Mouse (Mus musculus) retina, postnatal 7 days (tissue): ENCODE data around the gene Homer2.

Experiments
- DNase-seq: peaks from one replicate; pipeline ENCODE4 v3.0.0-alpha.2; 2012; ENCODE audit warnings: low read depth, low spot score

The Homer2 gene

DNA sequence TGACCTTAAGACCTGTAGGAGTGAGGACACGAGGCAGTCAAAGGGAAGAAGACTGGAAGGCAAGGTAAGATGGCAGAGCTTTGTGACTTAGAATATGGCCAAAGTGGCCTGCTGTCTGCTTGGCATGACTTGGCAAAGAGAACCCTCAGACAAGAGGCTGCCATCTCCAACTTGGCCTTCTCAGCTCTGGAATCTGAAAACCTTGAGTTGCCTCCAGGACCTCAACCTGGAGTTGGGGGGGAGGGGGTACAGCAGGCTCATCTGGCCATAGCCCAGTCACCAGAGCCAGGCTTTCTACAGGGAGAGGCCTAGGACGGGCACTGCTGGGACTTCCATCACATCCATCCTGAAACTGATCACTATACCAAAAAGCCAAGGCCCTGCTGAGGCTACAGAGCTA lies 55.0 kb downstream of the Homer2 start:
- DNase-seq = no peak

DNA sequence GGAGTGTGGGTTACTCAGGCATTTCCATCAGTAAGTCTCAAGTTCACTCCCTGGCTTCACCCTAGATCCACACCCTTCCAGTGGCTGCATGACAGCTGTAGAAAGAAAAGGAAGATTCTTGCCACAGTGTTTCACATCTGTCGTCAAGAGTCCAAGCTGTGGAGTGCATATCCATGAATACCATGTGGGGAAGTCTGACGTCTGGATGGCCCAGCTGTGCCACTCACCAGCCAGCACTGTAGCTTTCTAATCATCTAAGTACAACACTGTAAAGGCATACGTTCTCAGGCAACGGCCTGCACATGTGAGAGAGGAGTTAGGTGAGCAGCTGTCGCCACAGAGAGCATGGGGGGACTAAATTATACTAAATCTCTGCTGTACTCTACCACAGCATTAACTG lies 56.0 kb downstream of the Homer2 start:
- DNase-seq = no peak

DNA sequence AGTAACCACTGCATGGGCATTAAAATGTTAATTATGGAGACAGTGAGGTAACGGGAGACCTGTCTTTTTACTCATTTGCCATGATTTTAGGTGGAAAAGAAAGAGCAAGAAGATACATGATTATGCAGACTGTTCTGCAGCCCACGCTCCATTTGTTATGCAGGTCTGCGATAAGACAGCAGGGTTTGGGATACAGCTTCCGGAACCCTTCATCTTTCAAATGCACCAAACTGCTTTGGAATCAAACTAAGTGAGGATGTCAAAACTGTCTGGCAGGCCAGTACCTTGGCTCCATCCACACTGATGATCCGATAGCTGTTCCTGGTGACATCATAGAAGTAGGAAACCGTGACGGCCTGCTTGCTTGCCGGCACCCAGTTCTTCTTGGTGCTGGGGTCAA lies 58.1 kb downstream of the Homer2 start:
- no peak for DNase-seq

DNA sequence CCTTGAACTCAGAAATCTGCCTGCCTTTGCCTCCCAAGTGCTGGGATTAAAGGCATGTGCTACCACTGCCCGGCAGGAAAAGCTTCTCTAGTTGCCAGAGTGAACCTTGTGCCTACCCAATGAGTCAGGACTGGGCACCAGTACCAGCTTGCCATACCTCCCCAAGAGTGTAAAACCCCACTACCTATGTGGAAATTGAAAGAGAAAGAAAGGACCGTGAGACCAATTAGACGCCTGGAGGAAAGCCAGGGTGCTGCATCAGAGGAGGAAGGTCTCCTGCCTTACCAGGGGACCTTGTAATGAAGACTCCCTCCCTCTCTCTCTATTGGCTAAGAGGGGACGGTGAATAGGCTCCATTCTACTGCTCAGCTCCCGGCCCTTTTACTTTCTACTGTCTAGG lies 59.4 kb downstream of the Homer2 start:
- DNase-seq = no peak

DNA sequence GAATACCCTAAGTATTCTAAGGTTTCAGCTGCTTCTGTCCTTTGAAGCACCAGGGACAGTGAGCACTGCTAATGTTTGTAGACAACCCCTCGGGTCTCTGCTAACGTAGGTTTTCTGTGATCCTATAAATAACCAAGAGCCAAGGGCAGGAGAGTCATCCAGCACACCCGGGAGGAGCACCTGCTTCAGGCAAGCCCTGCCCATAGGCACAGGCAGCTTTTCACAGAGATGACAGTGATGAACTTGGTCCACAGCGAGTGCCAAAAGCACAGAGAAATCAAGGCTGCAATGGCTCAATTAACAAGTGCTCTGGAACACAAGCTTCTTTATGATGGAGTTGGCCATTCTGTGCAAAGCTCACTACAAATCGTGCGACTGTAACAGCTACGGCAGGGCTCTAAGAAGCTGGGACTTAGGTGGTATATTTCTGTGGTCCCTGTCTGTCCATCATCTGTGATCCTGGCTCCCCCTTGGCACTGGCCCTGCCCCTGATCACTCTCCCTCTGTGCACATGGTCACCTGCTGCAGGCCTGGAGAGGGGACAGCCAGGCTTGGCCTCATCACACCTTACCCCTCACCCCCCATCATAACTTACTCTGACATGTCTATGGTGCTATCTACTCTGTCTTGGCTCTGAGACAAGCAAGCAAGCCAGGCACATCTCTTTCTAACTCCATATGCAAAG lies 62.6 kb downstream of the Homer2 start:
- DNase-seq = no peak

DNA sequence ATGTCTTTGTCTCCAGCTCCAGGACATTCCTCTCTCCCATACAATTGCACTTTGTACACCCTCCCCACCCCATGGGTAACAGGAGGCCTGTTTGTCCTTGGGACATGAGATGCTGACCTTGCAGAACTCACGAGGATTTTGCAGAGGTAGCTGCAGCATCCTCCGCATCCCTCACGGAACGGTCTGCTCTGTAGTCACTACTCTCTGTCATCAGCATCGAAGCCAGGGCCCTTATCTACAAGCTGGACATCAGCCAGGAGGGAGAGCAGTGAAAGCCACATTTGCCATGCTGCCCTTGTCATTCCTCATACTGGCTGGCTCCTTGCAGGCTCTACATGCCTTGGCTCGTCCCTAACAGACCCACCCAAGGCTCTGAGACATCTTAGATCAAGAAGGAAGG lies 66.2 kb downstream of the Homer2 start:
- DNase-seq = no peak

DNA sequence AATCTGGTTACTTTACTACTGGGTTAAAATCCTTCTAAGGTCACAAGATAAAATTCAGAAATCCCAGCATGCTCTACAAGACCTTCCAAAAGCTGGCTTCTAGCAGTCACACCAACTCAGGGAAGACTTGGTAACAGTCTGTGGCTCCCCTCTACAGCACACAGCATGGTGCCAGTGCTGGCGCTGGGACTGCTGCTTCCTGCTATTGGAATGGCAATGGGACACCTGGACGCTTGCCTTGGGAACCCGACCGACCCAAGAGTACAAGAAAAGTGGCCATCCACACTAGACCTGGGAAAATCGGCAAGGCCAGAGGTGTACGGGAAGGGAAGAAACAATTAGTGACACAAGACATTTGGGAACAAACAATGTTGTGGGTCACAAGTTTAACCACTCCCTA lies 74.7 kb downstream of the Homer2 start:
- DNase-seq = no peak

DNA sequence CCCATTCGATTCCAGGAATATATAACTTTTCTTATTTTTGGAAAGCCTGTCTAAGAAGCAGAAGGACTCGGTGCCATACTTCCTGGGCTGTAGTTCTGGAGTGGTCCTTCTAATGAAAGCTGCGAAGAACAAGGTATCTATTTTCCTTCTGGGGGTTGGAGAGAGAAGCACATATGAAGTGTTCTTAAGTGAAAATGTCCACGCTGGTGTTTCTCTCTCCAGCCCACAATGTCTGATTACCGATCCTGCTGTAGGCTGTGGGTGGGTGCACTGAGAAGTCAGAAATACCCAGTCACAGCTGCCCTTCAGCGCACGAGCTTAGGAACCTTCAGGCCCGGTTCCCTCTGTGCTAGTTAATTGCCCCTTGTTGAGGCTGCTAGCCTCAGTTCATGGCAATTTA lies 76.1 kb downstream of the Homer2 start:
- DNase-seq = no peak

DNA sequence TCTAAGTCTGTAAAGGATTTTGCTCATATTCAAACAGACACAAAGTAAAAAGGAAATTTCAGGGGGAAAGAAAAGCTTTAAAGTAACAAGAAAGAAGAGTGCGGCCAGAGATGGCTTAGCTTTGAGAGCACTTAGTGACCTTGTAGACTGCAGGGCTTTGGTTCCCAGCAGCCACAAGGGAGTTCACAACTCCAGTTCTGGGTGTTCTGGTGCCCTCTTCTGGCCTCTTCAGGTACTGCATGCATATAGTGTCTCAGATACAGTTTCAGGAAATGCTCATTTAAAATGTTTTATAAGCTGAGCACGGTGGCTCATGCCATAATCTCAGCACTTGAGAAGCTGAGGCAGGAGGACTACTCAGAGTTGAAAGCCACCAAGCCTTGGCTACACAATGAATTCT lies 80.9 kb downstream of the Homer2 start:
- DNase-seq = no peak

DNA sequence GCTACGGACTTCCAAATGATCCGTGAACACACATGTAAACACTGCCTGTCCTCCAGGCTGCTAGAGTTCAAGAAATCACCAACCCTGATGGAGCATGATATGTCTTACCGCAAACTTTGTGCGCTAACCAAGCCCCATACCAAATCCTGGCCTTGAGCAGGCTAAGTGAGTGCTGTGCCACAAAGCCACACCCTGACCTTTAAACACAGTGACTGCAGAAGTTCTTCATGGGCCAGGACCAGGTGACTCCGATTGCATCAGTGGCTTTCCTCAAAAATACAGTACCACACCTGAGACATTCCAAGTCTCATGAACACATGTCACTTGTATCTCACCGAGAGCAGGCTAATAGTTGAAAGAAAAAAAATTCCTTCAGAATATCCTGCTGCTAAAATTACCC lies 83.6 kb downstream of the Homer2 start:
- DNase-seq = no peak

DNA sequence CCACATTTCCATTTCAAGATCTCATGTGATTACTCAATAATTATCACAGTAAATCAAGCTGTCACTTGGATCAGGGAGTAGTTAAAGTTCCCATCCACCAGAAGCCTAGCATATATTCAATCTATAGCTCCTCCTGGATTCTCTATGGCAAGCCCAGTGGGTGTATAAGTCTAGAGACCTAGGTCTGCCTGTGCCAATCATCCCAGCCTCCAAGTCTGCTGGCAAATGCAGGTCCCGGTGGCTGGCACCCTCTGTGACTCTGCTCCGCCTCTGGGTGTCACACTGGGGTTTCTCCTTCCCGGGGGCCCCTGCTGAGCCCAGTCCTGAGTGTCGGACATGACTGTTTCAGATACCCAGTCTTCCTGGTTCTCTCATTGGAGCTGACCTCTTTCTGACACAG lies 84.5 kb downstream of the Homer2 start:
- DNase-seq = no peak

DNA sequence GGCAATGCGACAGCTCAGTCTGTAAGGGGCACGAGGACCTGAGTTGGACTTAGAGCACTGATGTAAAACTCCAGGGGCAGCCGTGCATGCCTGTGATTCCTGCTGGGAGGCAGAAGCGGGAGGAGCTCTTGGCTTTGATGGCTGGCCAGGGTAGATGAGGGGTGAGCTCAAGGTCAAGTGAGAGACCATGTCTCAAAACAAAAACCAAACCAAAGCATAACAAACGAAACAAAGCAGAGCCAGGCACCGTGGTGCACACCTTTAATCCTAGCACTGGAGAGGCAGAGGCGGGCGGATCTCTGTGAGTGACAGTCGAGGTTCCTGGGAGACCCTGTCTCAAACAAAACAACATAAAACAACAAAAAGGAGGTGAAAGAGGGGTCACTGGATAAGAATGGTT lies 92.3 kb downstream of the Homer2 start:
- DNase-seq = no peak

DNA sequence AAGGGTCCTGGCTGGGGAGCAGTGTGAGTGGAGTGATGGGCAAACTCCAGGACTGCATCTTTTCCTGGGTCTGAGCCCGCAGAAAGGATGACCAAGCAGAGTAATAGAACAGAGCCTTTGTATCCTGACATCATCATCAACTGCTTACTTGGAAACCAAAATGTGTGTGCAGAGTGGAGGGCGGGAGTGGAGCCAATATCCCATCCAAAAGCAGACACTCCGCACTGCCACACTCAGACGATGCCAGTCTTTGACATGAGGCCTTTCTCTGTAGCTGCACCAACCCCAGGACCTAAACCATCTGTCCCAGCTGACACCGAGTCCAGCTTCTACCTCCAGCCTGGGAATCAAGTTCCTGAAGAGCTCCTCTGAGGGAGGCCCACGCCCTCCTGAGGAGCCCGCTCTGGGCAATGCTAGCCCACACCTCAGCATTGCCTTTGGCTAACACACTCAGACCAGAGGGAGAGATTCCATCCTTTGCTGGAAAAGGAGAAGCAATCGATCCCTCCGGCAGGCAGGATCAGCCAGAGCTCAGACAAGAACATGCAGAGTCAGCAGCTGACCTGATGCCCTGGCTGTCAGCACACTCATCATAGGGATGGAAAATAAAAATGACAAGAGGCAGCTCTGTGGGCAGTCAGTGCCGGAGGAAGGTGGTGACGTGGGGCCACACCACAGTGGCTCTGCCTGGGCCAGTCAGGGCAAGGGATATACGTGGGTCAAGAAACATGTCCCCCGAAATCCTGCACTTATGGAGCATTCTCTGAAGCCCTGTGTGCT lies 94.3 kb downstream of the Homer2 start:
- DNase-seq = no peak

DNA sequence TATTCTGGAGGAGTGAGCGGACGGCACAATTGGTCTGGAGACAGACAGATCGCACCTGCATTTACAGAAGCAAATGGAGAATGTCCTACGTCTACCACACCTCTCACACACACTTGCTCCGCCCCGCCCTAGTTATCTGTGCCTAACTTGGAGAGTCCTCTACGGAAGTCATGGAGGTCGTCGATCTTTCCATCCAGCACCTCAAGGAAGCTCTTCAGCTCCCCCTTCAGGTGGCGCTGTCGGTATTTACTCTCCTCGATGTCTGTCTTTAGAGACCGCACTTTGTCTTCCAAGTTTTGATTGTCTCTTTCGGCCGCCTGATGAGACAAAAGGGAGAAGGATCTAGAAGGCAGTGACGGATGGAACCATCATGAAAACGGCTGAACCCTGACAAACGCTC lies 97.2 kb downstream of the Homer2 start:
- no peak for DNase-seq

DNA sequence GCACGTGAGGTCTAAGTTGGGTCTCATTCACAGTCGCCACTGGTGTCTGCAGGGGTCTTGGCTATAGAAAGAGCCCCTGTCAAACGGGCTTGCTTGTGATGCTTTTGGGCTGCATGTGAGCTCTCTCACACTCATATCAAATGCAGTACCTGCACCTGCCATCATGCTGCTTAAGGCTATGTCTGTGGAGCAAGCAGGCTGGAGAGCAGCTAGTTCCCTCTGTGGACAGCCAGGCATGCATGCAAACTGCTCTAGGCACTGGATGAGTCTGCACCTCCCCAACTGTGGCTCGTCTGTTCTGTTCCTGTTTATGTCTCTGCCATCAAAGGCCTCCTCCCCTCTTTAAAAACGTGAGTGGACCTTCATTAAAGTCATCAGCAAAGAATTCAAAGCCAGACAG lies 100.9 kb downstream of the Homer2 start:
- DNase-seq = no peak

DNA sequence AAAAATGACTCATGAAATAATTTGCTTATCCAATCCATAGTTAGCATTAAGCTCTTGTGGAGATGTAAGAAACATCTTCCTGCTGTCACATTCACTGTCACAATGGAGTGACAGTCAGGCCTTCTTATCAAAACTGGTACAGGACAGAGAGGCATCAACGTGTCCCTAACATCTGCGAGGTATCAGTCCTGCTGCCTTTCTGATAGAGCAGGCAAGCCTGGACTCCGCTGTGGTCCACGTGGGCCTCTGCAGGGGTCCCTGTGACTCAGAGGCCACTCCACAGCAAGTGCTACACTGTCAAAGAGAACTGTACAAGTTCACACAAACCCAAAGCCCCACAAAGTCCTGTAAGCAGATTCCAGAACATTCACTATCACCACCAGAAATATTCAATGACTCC lies 101.8 kb downstream of the Homer2 start:
- no peak for DNase-seq

DNA sequence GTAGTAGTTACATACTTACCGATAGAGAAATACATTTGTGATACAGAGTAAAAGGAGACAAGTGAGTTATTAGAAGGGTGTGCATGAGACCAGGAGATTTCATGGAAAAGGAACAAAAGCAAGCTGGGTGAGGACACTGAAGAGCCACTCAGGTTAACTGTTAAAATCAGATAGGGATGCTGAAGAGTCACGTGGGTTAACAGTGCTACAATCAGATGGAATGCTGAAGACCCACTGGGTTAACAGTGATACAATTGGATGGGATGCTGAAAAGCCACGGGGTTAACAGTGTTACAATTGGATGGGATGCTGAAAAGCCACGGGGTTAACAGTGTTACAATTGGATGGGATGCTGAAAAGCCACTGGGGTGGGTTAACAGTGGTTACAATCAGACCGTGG lies 102.3 kb downstream of the Homer2 start:
- DNase-seq = no peak

DNA sequence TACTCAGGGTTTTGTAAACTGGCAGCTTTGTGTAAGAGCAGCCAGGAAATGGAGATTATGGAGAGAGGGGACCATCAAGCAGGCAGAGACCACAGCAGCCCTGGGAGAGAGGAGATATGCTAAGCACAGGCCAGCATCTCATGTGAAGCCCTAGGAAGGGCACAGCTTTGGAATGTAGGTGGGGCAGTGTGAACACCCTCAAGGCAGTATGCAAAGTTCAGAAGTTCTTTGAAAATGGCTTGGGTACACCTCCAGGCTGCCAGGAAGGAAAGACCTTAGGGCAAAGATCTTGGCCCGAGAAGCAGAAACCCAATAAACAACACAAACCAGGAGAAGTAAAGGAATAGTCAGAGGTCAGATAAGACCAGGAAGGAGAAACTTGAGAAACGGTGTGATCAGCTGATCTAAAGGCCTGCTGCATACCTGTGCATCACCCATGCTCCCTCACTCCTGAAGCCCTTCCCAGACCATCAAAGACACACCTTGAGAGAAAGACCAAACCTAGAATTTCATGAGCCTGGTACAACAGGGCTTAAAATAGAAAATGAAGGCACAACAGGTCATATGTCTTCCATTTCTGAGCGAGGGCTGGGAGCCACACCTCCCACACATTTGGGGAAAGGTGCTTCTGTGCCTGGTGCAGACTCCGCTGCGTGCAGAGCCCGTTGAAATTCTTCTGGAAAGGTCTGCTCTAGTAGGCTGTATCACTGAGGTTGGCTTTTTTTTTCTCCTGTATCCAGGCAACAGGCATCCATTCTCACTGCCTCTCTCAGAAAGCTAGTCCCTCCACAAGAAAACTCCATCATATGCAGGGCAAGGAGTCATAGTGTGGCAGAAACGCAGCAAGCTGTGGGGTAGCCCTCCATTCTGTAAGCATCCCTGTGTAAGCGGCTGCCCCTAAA lies 107.7 kb downstream of the Homer2 start:
- no peak for DNase-seq

DNA sequence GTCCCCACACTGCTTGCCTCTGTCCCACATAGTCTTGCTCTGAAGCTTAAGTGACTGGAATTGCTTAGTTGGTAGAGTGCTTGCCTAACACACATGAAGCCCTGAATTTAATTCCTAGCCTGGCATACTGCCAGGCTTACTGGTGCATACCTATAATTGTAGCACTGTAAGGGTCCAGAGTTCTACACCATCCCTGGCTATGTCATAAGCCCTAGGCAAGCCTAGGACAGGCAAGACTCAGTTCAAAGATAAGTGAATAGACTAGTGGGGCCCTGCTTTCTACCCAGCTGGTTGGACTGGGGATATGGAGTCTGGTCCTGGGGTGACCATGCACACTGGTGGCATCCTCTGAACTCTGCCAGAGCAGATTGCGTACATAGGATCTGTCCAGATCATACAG lies 109.7 kb downstream of the Homer2 start:
- no peak for DNase-seq

DNA sequence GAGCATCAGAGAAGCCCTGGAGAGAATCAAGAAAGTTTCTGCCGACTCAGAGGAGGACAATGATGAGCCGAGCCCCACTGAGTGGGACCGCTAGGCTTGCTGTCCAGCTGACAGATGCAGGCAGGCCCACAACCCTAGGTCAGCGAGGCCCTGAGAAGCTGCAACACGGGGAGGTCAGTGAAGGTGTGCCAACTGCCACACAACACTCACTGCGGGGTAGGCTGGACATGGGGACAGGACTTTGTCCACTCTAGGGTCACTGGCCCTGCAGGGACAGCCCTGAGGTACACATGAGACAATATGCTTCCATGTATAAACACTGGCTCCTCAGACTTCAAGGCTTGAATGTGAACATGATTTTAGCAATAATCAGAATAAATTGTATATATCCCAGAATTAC lies 111.2 kb downstream of the Homer2 start:
- DNase-seq = no peak

DNA sequence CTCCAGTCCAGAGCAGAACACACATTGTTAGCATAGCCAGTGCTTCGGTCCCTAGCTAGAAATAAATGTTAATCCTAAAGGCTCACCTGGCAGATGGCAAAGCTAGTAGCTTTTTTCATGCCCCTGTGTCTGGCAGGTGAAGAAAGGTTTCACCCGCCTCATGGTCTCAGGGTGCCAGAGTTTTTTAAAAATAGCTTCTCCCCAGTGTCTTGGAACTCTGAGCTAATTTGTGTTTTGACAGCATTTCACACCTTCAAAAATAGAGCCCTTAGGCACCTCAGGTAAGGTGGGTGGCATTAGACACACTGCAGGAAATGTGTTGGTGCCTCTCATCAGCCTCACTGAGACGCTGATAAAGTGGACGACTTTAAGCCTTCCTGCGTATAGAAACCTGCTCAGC lies 112.3 kb downstream of the Homer2 start:
- DNase-seq = no peak

DNA sequence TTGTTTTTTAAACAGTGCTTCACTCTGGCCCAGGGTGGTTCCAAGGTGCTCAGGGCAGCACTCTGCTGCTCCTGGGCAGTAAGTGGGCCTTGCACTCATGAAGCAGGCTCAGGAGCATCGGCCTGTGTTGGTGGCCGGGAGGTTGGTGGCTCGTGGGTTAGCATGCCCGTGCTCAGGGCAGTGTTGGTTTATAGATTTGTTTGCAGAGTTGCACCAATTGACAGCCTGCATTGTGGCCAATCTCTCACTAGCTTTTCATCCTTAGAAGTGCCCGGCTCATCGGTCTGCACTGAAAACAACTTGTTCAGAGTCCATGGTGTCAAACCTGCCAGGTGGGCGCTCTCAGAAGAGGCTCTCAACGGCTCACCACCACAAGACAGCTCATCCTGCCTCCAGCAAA lies 113.9 kb downstream of the Homer2 start:
- DNase-seq = no peak

DNA sequence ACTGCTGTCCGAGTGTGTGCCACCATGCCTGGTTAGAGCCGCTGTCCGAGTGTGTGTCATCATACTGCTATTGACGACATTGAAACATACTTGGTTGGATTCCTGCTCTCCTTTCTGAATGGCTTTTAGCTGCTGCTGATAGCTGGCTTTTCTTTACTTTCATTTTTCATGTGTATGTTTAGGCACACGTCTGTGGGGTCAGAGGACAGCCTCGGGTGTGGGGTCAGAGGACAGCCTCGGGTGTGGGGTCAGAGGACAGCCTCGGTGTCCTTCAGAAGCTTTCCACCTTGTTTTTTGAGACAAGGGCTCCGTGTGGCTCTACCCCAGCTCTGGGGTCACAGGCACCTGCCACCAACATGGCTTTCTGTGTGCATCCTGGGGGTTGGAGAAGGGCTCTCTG lies 114.6 kb downstream of the Homer2 start:
- no peak for DNase-seq
